Mouse (Mus musculus): ENCODE measurements around the gene Col23a1. TPM values are rescaled to one million over a fixed set of nuclear protein-coding genes. Genes with fewer than 3 reads are reported as not detected.

Gene Col23a1
- polyA plus RNA-seq, 1 experiment from 2014 or later: 0.15 TPM

- Histone ChIP-seq H3K4me3 (ENCODE audit: low read depth, low read length) (no peak overlapping the region), H3K27ac (ENCODE audit: low read length) (no peak overlapping the region), H3K27me3 (ENCODE audit: control insufficient read depth, insufficient read depth, low read depth, low read length) (no peaks in the 10 kb centered on the region), H3K36me3 (ENCODE audit: control insufficient read depth, insufficient read depth) (peaks cover 3% of the 10 kb centered on the region), H3K9me3 (replicated peaks; ENCODE audit: control insufficient read depth, low read length) (no peaks in the 10 kb centered on the region), H3K4me2 (ENCODE audit: low read depth, low read length) (no peak overlapping the region), H3K9ac (ENCODE audit: low read depth, low read length) (no peak overlapping the region), H3K4me1 (ENCODE audit: control insufficient read depth, low read depth, low read length) (peaks cover 29% of the 10 kb centered on the region)
- no peak for ATAC-seq (ENCODE audit: low read depth)
- WGBS (ENCODE audit: insufficient replicate concordance): 4% methylated on average over 4 of the region's 4 CpGs
These were observed 328.0 kb downstream of the Col23a1 start for GRCm38 (mm10) chr11:51617693-51618092.

GRCm38 (mm10) chr11:51618894-51619408, 329.2 kb downstream of the Col23a1 start:
- WGBS (ENCODE audit: insufficient replicate concordance): 37% methylated on average over 8 of the region's 8 CpGs
- Histone ChIP-seq H3K9me3 (replicated peaks; ENCODE audit: control insufficient read depth, low read length) (no peaks in the 10 kb centered on the region), H3K36me3 (ENCODE audit: control insufficient read depth, insufficient read depth) (peaks cover 9% of the 10 kb centered on the region), H3K27me3 (ENCODE audit: control insufficient read depth, insufficient read depth, low read depth, low read length) (no peaks in the 10 kb centered on the region), H3K4me1 (ENCODE audit: control insufficient read depth, low read depth, low read length) (peaks cover 29% of the 10 kb centered on the region), H3K27ac (ENCODE audit: low read length) (peak overlapping the region; percentile 41; the same call in 1 of the 2 replicates), H3K4me3 (ENCODE audit: low read depth, low read length) (peak overlapping the region; percentile 79), H3K9ac (ENCODE audit: low read depth, low read length) (peak overlapping the region; percentile 33; the same call in 1 of the 2 replicates), H3K4me2 (ENCODE audit: low read depth, low read length) (peak overlapping the region; percentile 84)
- ATAC-seq (ENCODE audit: low read depth): no peak

- peak; percentile 84 for ATAC-seq (ENCODE audit: low read depth)
- Histone ChIP-seq H3K27me3 (ENCODE audit: control insufficient read depth, insufficient read depth, low read depth, low read length) (no peaks in the 10 kb centered on the region), H3K4me1 (ENCODE audit: control insufficient read depth, low read depth, low read length) (peaks cover 29% of the 10 kb centered on the region), H3K36me3 (ENCODE audit: control insufficient read depth, insufficient read depth) (peaks cover 12% of the 10 kb centered on the region), H3K4me2 (ENCODE audit: low read depth, low read length) (peak within 1 kb of the TSS; percentile 84), H3K4me3 (ENCODE audit: low read depth, low read length) (peak within 1 kb of the TSS; percentile 79), H3K27ac (ENCODE audit: low read length) (peak within 1 kb of the TSS; percentile 41; the same call in 1 of the 2 replicates), H3K9ac (ENCODE audit: low read depth, low read length) (peak within 1 kb of the TSS; percentile 66), H3K9me3 (replicated peaks; ENCODE audit: control insufficient read depth, low read length) (no peaks in the 10 kb centered on the region)
- WGBS (ENCODE audit: insufficient replicate concordance): under 1% methylated on average over 51 of the region's 51 CpGs
These were observed 329.8 kb downstream of the Col23a1 start, which contains the start of gene Nhp2 for GRCm38 (mm10) chr11:51619409-51620060. Nhp2 (plus strand) TSS chr11:51619735.

GRCm38 (mm10) chr11:51620084-51620483, 330.4 kb downstream of the Col23a1 start:
- H3K4me1 ChIP-seq (ENCODE audit: control insufficient read depth, low read depth, low read length): peaks cover 23% of the 10 kb centered on the region

GRCm38 (mm10) chr11:51621776-51622175, 332.1 kb downstream of the Col23a1 start:
- H3K36me3 ChIP-seq (ENCODE audit: control insufficient read depth, insufficient read depth): peaks cover 15% of the 10 kb centered on the region
- no peak overlapping the region for H3K4me3 ChIP-seq (ENCODE audit: low read depth, low read length)
- no peak overlapping the region for H3K9ac ChIP-seq (ENCODE audit: low read depth, low read length)
- H3K4me1 ChIP-seq (ENCODE audit: control insufficient read depth, low read depth, low read length): peaks cover 14% of the 10 kb centered on the region
- WGBS (ENCODE audit: insufficient replicate concordance): 86% methylated on average over 2 of the region's 2 CpGs
- no peaks in the 10 kb centered on the region for H3K9me3 ChIP-seq (replicated peaks; ENCODE audit: control insufficient read depth, low read length)
- no peak for ATAC-seq (ENCODE audit: low read depth)
- no peaks in the 10 kb centered on the region for H3K27me3 ChIP-seq (ENCODE audit: control insufficient read depth, insufficient read depth, low read depth, low read length)
- no peak overlapping the region for H3K4me2 ChIP-seq (ENCODE audit: low read depth, low read length)
- no peak overlapping the region for H3K27ac ChIP-seq (ENCODE audit: low read length)

More at GRCm38 (mm10) chr11:51620084-51620483, 330.4 kb downstream of the Col23a1 start:
- 1% methylated on average over 11 of the region's 11 CpGs for WGBS (ENCODE audit: insufficient replicate concordance)
- H3K9me3 ChIP-seq (replicated peaks; ENCODE audit: control insufficient read depth, low read length): no peaks in the 10 kb centered on the region
- no peak for ATAC-seq (ENCODE audit: low read depth)
- H3K9ac ChIP-seq (ENCODE audit: low read depth, low read length): peak overlapping the region; percentile 66
- H3K4me2 ChIP-seq (ENCODE audit: low read depth, low read length): peak overlapping the region; percentile 84
- H3K27me3 ChIP-seq (ENCODE audit: control insufficient read depth, insufficient read depth, low read depth, low read length): no peaks in the 10 kb centered on the region
- H3K27ac ChIP-seq (ENCODE audit: low read length): no peak overlapping the region; the same call in 1 of the 2 replicates
- H3K4me3 ChIP-seq (ENCODE audit: low read depth, low read length): peak overlapping the region; percentile 79
- peaks cover 12% of the 10 kb centered on the region for H3K36me3 ChIP-seq (ENCODE audit: control insufficient read depth, insufficient read depth)

- Histone ChIP-seq H3K36me3 (ENCODE audit: control insufficient read depth, insufficient read depth) (peaks cover 23% of the 10 kb centered on the region), H3K4me1 (ENCODE audit: control insufficient read depth, low read depth, low read length) (peaks cover 12% of the 10 kb centered on the region), H3K27me3 (ENCODE audit: control insufficient read depth, insufficient read depth, low read depth, low read length) (no peaks in the 10 kb centered on the region), H3K9ac (ENCODE audit: low read depth, low read length) (no peak overlapping the region), H3K4me3 (ENCODE audit: low read depth, low read length) (no peak overlapping the region), H3K27ac (ENCODE audit: low read length) (no peak overlapping the region), H3K9me3 (replicated peaks; ENCODE audit: control insufficient read depth, low read length) (no peaks in the 10 kb centered on the region), H3K4me2 (ENCODE audit: low read depth, low read length) (no peak overlapping the region)
- 81% methylated on average over 7 of the region's 7 CpGs for WGBS (ENCODE audit: insufficient replicate concordance)
- ATAC-seq (ENCODE audit: low read depth): no peak
These were observed 333.3 kb downstream of the Col23a1 start for GRCm38 (mm10) chr11:51622971-51623491.

- H3K27me3 ChIP-seq (ENCODE audit: control insufficient read depth, insufficient read depth, low read depth, low read length): no peaks in the 10 kb centered on the region
- H3K4me1 ChIP-seq (ENCODE audit: control insufficient read depth, low read depth, low read length): peaks cover 7% of the 10 kb centered on the region
- H3K36me3 ChIP-seq (ENCODE audit: control insufficient read depth, insufficient read depth): peaks cover 23% of the 10 kb centered on the region
- H3K9ac ChIP-seq (ENCODE audit: low read depth, low read length): no peak overlapping the region
- H3K4me3 ChIP-seq (ENCODE audit: low read depth, low read length): no peak overlapping the region
- H3K27ac ChIP-seq (ENCODE audit: low read length): no peak overlapping the region
- H3K4me2 ChIP-seq (ENCODE audit: low read depth, low read length): no peak overlapping the region
- no peaks in the 10 kb centered on the region for H3K9me3 ChIP-seq (replicated peaks; ENCODE audit: control insufficient read depth, low read length)
- 55% methylated on average over 5 of the region's 5 CpGs for WGBS (ENCODE audit: insufficient replicate concordance)
- no peak; the same call in 1 of the 2 replicates for ATAC-seq (ENCODE audit: low read depth)
These were observed 335.6 kb downstream of the Col23a1 start for GRCm38 (mm10) chr11:51625187-51625820.

- no peak overlapping the region for H3K9ac ChIP-seq (ENCODE audit: low read depth, low read length)
- ATAC-seq (ENCODE audit: low read depth): no peak
- 79% methylated on average over 9 of the region's 9 CpGs for WGBS (ENCODE audit: insufficient replicate concordance)
These were observed 337.7 kb downstream of the Col23a1 start for GRCm38 (mm10) chr11:51627425-51627824.

More at GRCm38 (mm10) chr11:51627425-51627824, 337.7 kb downstream of the Col23a1 start:
- Histone ChIP-seq H3K4me3 (ENCODE audit: low read depth, low read length) (no peak overlapping the region), H3K4me2 (ENCODE audit: low read depth, low read length) (no peak overlapping the region), H3K36me3 (ENCODE audit: control insufficient read depth, insufficient read depth) (peaks cover 22% of the 10 kb centered on the region), H3K27ac (ENCODE audit: low read length) (no peak overlapping the region), H3K9me3 (replicated peaks; ENCODE audit: control insufficient read depth, low read length) (no peaks in the 10 kb centered on the region), H3K27me3 (ENCODE audit: control insufficient read depth, insufficient read depth, low read depth, low read length) (no peaks in the 10 kb centered on the region), H3K4me1 (ENCODE audit: control insufficient read depth, low read depth, low read length) (no peaks in the 10 kb centered on the region; the same call in none of the 2 replicates)
